Mouse (Mus musculus) liver, embryonic 15.5 days (tissue): ENCODE results near the gene Zdhhc12. TPM values are rescaled to one million over a fixed set of nuclear protein-coding genes. Genes with fewer than 3 reads are reported as not detected.
"Not testable (repeated sequence)": the region's sequence is repeated elsewhere in the genome, so short reads cannot be mapped to it uniquely, and the experiment has no call there.

Source experiments
- ATAC-seq: fragments of 200-750 bp; cut with Nextera tagmentation; 2 replicates; pipeline ENCODE4 v1.8.0; 2017; ENCODE audit warnings: moderate number of reproducible peaks, mild to moderate bottlenecking, moderate library complexity; ENCODE audit not compliant: insufficient read depth
- H3K27ac ChIP-seq: fragments of 300-500 bp; sonication (generic); replicated peaks from 2 replicates; pipeline ENCODE4 v1.5.1; 2015; ENCODE audit warnings: mild to moderate bottlenecking, inconsistent platforms
- H3K27me3 ChIP-seq: fragments of 300-500 bp; sonication (generic); 2 replicates; pipeline ENCODE4 v1.6.1; 2015; ENCODE audit warnings: mild to moderate bottlenecking, inconsistent platforms
- H3K36me3 ChIP-seq: fragments of 300-500 bp; sonication (generic); replicated peaks from 2 replicates; pipeline ENCODE4 v1.6.1; 2015; ENCODE audit warnings: moderate library complexity, mild to moderate bottlenecking, inconsistent platforms
- H3K4me1 ChIP-seq: fragments of 300-500 bp; sonication (generic); replicated peaks from 2 replicates; pipeline ENCODE4 v1.6.1; 2015; ENCODE audit warnings: inconsistent platforms
- H3K4me2 ChIP-seq: fragments of 300-500 bp; sonication (generic); 2 replicates; pipeline ENCODE4 v1.6.1; 2015; ENCODE audit warnings: moderate library complexity, mild to moderate bottlenecking, inconsistent platforms
- H3K4me3 ChIP-seq: fragments of 300-500 bp; sonication (generic); replicated peaks from 2 replicates; pipeline ENCODE4 v1.5.1; 2015; ENCODE audit warnings: mild to moderate bottlenecking, inconsistent platforms
- H3K9ac ChIP-seq: fragments of 300-500 bp; sonication (generic); 2 replicates; pipeline ENCODE4 v1.6.1; 2015; ENCODE audit warnings: moderate library complexity, mild to moderate bottlenecking, inconsistent platforms
- H3K9me3 ChIP-seq: fragments of 300-500 bp; sonication (generic); replicated peaks from 2 replicates; pipeline ENCODE4 v1.6.1; 2016; ENCODE audit warnings: inconsistent platforms
- WGBS: fragments of 180-500 bp; shearing (Covaris S2); methylation state at CpG from one replicate; pipeline ENCODE4 v1.1.7; 2015; ENCODE audit warnings: mixed read lengths; ENCODE audit not compliant: insufficient replicate concordance; 5-methylcytosine and 5-hydroxymethylcytosine counted together
- polyA plus RNA-seq: library from polyadenylated mRNA; unstranded; fragments of >200 nt; fragmentation: Nextera tagmentation; extraction: Ambion mirVana; gene quantifications from 2 replicates; pipeline ENCODE4 v1.2.1, GENCODE M21; 2015

The Zdhhc12 gene
- 19.3 and 20.6 TPM in 2 replicates for polyA plus RNA-seq

DNA sequence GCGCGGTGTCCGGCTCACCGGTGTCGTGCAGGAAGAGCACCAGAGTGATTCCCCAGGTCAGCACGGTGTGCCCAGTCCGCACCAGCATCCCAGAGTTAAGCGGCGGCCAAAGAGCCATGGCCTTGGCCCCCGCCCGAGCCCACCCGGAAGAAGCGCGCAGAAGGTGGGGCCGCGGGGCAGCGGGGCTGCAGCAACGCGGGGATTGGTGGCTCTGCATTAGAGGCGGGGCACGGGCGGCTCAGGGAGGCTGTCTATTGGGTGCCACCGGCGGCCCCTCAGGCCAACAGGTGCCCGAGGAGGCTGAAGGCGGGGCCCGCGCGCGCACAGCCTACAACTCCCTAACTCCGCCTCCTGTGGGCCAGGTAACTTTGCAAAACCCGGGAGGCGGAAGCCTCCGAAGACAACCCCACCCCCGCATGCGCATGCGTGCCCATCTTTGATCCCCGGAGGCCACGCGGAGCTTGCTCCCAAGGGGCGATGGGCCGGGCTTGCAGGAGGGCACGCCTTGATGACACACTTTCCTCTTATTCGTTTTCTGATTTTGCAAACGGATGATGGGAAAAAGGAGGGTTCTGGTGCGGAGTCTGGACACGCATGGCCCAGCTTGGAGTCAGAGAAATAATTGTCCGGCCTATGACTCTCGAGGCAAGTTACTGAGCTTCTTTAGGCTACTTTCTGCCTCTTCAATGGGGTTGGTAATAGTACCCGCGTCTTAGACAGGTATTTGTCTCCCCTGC is at the start of gene Zdhhc12:
Gene Zdhhc12 (minus strand): TSS at position 178 of the 737 bp plus-strand sequence.
- whole genome bisulfite sequencing = under 1% methylated on average over 51 of the region's 51 CpGs
- Histone ChIP-seq H3K27ac (peak within 1 kb of the TSS; percentile 82), H3K9ac (peak within 1 kb of the TSS; percentile 82), H3K9me3 (no peaks in the 10 kb centered on the region), H3K27me3 (no peaks in the 10 kb centered on the region), H3K4me1 (peaks cover 35% of the 10 kb centered on the region), H3K4me3 (peak within 1 kb of the TSS; percentile 93), H3K4me2 (peak within 1 kb of the TSS; percentile 90), H3K36me3 (peaks cover 17% of the 10 kb centered on the region)
- peak; percentile 98 for ATAC-seq

DNA sequence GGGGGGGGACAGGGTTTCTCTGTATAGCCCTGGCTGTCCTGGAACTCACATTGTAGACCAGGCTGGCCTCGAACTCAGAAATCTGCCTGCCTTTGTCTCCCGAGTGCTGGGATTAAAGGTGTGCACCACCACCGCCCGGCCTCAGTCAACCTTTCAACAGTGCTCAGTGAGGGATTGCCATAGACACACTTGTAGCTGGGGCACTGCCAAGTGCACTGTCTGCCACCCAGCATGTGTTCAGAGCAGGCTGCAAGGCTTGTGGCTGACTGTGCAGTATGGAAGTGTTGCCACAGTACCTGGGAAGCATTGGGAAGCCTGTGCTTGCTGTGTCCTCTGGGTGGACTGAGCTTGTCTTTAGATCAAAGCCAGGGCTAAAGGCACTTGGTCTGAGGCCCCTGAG is 46.6 kb upstream of the Zdhhc12 start:
- not testable (repeated sequence) for H3K27me3 ChIP-seq, H3K9me3 ChIP-seq, ATAC-seq, H3K9ac ChIP-seq, H3K4me2 ChIP-seq, H3K4me3 ChIP-seq, H3K27ac ChIP-seq
- WGBS = 81% methylated on average over 4 of the region's 4 CpGs
- Histone ChIP-seq H3K36me3 (peaks cover 65% of the 10 kb centered on the region), H3K4me1 (peaks cover 24% of the 10 kb centered on the region)

DNA sequence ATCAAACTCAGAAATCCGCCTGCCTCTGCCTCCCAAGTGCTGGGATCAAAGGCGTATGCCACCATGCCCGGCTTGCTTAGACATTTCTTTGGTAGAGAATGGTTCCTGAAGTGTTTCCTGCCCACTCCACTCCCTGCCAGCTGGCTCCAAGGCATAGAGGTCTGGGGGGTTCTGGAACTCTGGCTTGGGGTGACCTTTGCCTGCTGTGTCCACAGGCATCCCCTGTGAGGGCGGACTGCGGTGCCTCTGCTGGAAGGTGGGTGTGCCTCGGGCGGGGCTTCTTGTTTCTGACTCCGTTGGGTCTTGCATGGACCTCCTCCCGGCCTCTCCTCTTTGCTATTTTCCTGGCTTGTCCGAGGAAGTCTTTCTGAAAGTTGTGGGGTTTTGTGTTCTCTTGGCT is 43.0 kb upstream of the Zdhhc12 start:
- H3K27me3 ChIP-seq = no peaks in the 10 kb centered on the region
- no peak for ATAC-seq
- H3K27ac ChIP-seq = no peak overlapping the region
- no peak overlapping the region for H3K9ac ChIP-seq
- H3K36me3 ChIP-seq = peaks cover 33% of the 10 kb centered on the region
- H3K4me3 ChIP-seq = no peak overlapping the region
- H3K4me2 ChIP-seq = peak overlapping the region; percentile 20; the same call in 1 of the 2 replicates
- 53% methylated on average over 10 of the region's 10 CpGs for WGBS
- peaks cover 51% of the 10 kb centered on the region for H3K4me1 ChIP-seq
- no peaks in the 10 kb centered on the region for H3K9me3 ChIP-seq

DNA sequence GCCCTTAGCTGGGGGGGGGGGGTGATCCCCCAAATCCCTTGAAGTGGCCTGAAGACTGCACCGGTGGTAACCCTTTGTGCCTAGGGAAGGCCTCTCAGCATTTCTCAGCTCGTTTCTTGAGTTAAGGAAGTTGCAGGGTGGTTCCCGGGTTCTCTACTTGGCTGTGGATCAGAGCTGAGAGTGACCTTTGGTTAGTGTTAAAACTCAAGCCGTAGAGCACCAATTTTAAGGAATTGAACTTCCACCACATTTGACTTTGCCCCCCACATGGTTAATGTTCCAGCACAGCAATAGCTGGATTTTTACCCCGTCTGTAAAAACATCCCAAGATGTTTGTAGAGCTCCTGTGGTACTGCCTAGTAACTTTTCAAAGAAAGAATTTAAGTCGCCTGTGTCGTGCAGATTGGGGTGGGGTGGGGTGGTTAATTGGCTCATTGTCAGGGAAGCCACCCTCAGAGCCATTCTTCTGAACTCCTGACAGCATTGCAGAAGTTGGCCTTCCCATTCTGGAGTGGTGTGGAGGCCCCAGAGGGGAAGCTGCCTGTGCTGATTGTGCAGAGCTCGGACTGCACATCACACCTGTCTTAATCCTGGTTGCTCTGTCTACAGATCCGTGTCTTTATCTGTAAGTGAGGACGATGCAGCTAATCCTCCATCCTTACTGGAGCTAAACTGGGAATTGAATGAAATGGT is 41.6 kb upstream of the Zdhhc12 start:
- Histone ChIP-seq H3K27me3 (no peaks in the 10 kb centered on the region), H3K27ac (peak overlapping the region; percentile 87), H3K9ac (0 out of 2 replicates have a peak overlapping the region, but pooled peaks have one; percentile 85), H3K4me3 (peak overlapping the region; percentile 86), H3K36me3 (peaks cover 19% of the 10 kb centered on the region), H3K4me1 (peaks cover 51% of the 10 kb centered on the region), H3K9me3 (no peaks in the 10 kb centered on the region), H3K4me2 (peak overlapping the region; percentile 94)
- no peak for ATAC-seq
- 33% methylated on average over 10 of the region's 10 CpGs for WGBS

DNA sequence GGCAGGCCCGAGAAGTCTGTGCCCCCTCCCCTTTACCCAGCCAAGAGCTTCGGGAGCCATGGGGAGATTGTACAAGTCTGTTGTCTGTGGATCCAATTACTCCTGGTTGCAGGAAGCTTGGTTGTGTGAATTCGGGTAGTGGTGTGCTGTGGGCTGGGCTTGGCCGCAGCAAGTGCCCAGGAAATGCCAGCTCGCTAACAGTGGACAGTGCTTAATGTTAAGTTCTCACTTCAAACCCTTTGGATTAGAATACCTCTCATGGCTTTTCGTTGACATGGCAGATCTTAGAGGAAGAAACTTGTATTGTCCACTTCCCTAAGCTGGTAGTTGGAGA is 40.9 kb upstream of the Zdhhc12 start:
- H3K36me3 ChIP-seq = peaks cover 17% of the 10 kb centered on the region
- H3K27me3 ChIP-seq = no peaks in the 10 kb centered on the region
- H3K9me3 ChIP-seq = no peaks in the 10 kb centered on the region
- H3K27ac ChIP-seq = peak overlapping the region; percentile 87
- peak overlapping the region; percentile 85 for H3K9ac ChIP-seq
- 8% methylated on average over 6 of the region's 6 CpGs for WGBS
- ATAC-seq = no peak
- H3K4me1 ChIP-seq = peaks cover 56% of the 10 kb centered on the region
- H3K4me2 ChIP-seq = peak overlapping the region; percentile 94
- H3K4me3 ChIP-seq = peak overlapping the region; percentile 86

DNA sequence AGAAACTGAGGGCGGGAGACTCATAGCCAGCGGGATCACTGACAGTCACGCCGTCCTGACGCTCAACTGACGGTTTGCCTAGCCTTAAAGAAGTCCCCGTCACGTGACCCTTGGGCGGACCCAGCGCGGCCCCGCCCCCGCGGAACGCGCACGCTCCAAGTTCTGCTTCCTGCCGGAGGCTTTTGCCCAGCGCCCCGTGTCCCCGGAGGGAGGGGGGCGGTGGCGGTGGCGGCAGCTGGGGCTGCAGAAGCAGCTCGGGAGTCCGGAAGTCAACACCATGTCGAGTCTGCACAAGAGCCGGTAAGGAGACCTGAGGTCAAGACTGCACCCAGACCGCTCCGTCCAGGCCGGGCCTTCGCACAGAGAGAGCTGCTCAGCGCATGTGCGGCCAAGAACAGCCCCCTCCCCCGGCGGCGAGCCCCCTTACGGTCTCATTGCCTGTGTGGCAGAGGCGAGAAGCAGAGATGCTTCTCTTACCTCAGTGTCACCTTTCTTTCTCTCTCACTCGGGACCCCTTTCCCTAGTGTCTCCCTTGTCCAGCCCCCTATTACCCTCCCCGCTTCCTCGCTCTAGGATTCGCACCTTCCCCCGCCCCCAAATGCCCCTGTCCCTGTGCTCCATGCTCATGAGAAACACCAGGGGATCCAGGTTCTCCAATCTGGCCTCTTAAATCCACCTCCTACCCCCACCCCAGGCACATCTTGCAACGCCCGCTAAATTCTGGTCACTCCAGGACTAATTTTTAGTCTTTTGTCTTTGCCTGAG is 40.3 kb upstream of the Zdhhc12 start, which contains the start of gene Tbc1d13:
Gene Tbc1d13 (plus strand): TSS at position 134 of the 765 bp plus-strand sequence.
- H3K4me1 ChIP-seq = peaks cover 56% of the 10 kb centered on the region
- peak; percentile 91 for ATAC-seq

DNA sequence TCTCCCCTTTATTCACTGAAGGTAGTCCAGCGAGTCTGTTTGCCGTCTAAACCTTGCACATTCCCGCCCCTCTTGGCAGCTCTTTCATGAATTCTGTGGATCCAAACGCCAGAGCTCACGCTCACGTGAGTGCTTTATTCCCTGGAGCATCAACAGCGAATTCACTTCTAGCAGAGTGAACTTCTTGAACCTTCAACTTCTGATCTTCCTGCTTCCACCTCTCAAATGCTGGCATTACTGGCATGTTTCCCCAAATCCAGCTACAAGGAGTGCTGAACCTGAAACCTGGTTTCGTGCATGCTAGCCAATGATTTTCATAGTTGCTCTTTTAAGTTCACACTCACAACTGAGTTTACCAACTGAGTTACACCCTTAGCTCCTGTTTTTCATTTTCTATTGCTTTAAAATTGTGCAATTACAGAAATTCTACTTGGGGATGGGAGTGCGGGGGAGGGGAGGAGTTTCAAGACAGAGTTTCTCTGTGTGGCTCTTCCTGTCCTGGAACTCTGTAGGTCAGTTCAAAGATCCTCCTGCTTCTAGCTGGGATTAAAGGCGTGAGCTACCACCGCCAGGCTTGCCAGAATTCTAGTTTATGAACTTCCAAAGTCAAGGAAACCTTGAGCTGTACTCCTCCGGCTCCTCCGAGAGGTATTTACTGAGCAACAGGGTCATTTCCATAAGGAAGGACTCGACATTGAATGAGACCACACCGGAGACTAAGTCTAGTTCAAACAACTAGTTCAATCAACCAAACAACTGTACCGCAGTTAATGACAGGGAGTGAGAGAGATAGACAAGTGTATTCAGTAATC is 39.6 kb upstream of the Zdhhc12 start:
- Histone ChIP-seq H3K4me1 (peaks cover 56% of the 10 kb centered on the region), H3K27me3 (no peaks in the 10 kb centered on the region), H3K4me2 (peak overlapping the region; percentile 94), H3K36me3 (peaks cover 13% of the 10 kb centered on the region), H3K27ac (peak overlapping the region; percentile 87), H3K4me3 (peak overlapping the region; percentile 86), H3K9ac (peak overlapping the region; percentile 85), H3K9me3 (no peaks in the 10 kb centered on the region)
- peak; percentile 58 for ATAC-seq
- WGBS = 34% methylated on average over 16 of the region's 16 CpGs

More for the DNA sequence above, 40.3 kb upstream of the Zdhhc12 start, which contains the start of gene Tbc1d13:
- H3K36me3 ChIP-seq = peaks cover 17% of the 10 kb centered on the region
- under 1% methylated on average over 46 of the region's 46 CpGs for WGBS
- peak within 1 kb of the TSS; percentile 94 for H3K4me2 ChIP-seq
- H3K4me3 ChIP-seq = peak within 1 kb of the TSS; percentile 86
- no peaks in the 10 kb centered on the region for H3K9me3 ChIP-seq
- peak within 1 kb of the TSS; percentile 85 for H3K9ac ChIP-seq
- peak within 1 kb of the TSS; percentile 87 for H3K27ac ChIP-seq
- no peaks in the 10 kb centered on the region for H3K27me3 ChIP-seq

DNA sequence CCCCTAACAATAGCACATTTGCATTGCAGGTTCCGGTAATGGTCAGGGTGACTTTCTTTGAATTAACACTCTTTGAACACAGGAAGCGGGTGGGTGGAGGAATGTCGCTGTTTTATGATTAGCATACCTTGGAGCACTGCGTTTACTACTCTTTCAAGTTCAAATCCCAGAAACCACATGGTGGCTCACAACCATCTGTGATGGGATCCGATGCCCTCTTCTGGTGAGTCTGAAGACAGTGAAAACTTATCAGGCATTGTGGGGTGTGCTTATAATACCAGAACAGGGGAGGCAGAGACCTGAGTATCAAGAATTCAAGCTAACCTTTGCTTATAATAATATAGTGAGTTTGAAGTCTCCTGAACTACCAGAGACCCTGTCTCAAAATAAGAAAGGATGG is 37.8 kb upstream of the Zdhhc12 start:
- H3K4me2 ChIP-seq, H3K27me3 ChIP-seq, H3K9me3 ChIP-seq, H3K36me3 ChIP-seq, H3K27ac ChIP-seq, H3K9ac ChIP-seq, H3K4me3 ChIP-seq, ATAC-seq: not testable (repeated sequence)
- WGBS = 58% methylated on average over 5 of the region's 5 CpGs
- H3K4me1 ChIP-seq = peaks cover 43% of the 10 kb centered on the region

DNA sequence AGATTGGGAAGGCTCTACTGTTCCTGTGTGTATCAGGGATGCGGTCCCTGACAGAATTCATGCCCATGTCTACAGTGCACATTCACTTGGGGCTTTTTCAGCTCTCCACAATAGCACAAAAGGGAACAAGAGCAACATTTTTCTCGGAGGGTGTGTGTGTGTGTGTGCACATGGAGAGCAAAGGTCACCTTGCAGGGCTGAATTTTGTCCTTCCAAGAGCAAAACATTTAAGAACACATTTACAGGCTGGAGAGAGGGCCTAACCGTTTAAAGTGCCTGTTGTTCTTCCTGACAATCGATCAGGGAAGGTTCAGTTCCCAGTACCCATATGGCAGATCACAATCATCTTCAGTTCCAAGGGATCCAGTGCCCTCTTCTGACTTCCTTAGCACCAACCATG is 36.7 kb upstream of the Zdhhc12 start:
- H3K9ac ChIP-seq = no peak overlapping the region
- no peak overlapping the region for H3K27ac ChIP-seq
- no peaks in the 10 kb centered on the region for H3K9me3 ChIP-seq
- H3K4me3 ChIP-seq = no peak overlapping the region
- H3K27me3 ChIP-seq = no peaks in the 10 kb centered on the region
- ATAC-seq = no peak
- WGBS = 77% methylated on average over 4 of the region's 4 CpGs
- no peak overlapping the region for H3K4me2 ChIP-seq
- H3K36me3 ChIP-seq = no peaks in the 10 kb centered on the region
- peaks cover 37% of the 10 kb centered on the region for H3K4me1 ChIP-seq

DNA sequence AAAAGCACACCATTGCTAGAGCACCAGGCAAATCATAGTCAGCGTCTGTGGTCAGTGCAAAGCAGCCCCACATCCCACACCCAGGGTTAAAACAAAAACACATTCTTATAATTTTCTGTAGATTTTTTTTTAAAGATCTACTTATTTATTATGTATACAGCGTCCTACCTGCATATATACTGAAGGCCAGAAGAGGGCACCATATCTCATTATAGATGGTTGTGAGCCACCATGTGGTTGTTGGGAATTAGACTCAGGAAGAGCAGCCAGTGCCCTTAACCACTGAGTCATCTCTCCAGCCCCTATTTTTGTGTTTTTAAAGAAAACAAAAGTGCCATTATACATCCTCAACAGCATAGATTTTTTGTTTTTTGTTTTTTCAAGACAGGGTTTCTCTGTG is 35.3 kb upstream of the Zdhhc12 start:
- no peak for ATAC-seq
- Histone ChIP-seq H3K4me3 (no peak overlapping the region), H3K9ac (no peak overlapping the region), H3K9me3 (no peaks in the 10 kb centered on the region), H3K27me3 (no peaks in the 10 kb centered on the region), H3K36me3 (no peaks in the 10 kb centered on the region), H3K4me1 (peaks cover 33% of the 10 kb centered on the region), H3K4me2 (no peak overlapping the region), H3K27ac (no peak overlapping the region)
- WGBS = 26% methylated on average over 2 of the region's 2 CpGs
